Mouse (Mus musculus): ENCODE results near the gene Gm10401.

The Gm10401 gene

DNA sequence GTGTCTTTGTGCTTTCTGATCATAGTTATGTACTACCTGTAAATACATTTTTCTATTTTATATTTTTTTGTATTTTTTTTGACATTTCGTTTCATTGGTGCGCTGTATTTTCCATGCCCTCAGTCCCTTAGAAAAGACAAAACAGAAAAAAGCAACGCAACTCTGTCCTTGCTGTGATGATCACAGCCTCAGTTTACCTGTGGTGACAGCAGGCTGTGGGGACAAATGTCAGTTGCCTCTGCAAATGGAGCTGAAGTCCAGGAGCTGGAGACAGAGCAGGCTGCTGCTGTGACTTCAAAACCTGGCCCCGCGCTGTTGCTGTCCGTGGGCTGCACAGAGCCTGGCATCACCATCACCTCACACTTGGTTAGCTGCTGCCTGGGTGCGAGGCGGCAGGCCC lies at the start of gene Gm10401:
TSS of gene Gm10401 (minus strand) at position 101 of the 400 bp plus-strand sequence.
- DNase-seq (ENCODE audit: low read depth, low spot score), result no peak

- DNase-seq (ENCODE audit: low read depth, low spot score), result no peak
Measured at GRCm38 (mm10) chr5:115147388-115147787, 49.3 kb upstream of the Gm10401 start.

GRCm38 (mm10) chr5:115146747-115147130 lies 48.6 kb upstream of the Gm10401 start:
- no peak for DNase-seq (ENCODE audit: low read depth, low spot score)

DNA sequence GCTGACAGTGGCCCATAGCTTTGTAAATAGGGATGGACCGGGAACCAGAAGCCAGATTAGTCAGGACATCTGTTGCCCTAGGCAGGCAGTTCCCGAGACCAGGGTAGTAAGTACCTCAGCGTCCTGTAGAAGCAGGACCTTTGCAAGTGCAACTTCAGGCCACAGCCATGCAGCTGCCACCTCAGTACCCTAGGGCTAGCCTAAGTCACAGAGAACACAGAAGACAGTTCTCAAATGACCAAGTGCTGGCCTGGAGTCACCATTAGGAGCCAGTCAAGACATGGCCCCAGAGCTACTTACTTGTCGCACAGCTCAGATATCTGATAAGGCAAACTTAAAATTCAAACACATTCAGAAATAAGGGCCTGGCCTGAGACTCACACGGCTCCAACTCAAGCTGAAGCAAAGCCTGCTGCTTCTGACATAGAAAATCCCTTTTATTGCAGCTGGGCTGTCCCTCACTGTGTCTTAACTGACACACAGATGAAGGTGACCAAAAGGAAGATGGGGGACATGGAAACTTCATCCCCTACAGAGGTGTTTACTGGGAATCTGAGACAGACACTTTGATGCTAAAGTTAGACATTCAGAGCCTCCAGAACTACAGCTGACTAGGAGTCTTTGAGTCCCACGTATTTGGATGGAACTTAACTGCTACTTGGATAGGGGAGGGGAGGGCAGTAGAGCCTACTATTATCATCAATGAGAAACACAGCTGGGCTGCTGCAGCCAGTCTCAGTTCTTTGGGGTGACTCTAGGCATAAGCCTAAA lies 48.1 kb upstream of the Gm10401 start:
- no peak for DNase-seq (ENCODE audit: low read depth, low spot score)

GRCm38 (mm10) chr5:115145253-115145968 lies 47.3 kb upstream of the Gm10401 start:
- no peak for DNase-seq (ENCODE audit: low read depth, low spot score)

GRCm38 (mm10) chr5:115144471-115144870 lies 46.4 kb upstream of the Gm10401 start:
- no peak for DNase-seq (ENCODE audit: low read depth, low spot score)

GRCm38 (mm10) chr5:115143552-115143951 lies 45.5 kb upstream of the Gm10401 start:
- no peak for DNase-seq (ENCODE audit: low read depth, low spot score)

DNA sequence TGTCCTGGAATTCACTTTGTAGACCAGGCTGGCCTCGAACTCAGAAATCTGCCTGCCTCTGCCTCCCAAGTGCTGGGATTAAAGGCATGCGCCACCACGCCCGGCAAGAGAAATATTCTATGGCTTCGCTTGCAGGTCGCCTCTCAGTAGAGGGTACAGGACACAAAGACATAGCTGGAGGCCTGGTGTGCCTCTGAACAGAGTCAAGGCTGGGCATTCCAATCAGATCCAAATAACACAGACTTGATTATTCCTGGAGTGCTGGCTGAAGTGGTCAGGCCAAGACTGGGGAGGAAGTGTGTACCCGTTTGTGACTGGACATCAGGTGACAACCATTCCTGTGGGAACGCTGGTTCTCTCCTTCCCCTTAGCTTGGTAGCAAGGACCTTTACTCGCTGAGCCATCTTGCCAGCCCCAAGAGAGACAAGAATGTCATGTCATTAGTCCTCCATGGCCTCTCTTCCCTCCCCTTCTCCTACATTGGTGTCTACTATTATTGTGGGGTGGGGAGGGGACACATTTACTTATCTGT lies 44.1 kb upstream of the Gm10401 start:
- no peak for DNase-seq (ENCODE audit: low read depth, low spot score)

GRCm38 (mm10) chr5:115140726-115141125 lies 42.6 kb upstream of the Gm10401 start:
- DNase-seq (ENCODE audit: low read depth, low spot score), result no peak

- DNase-seq (ENCODE audit: low read depth, low spot score), result no peak
Measured at GRCm38 (mm10) chr5:115139124-115139523, 41.0 kb upstream of the Gm10401 start.

DNA sequence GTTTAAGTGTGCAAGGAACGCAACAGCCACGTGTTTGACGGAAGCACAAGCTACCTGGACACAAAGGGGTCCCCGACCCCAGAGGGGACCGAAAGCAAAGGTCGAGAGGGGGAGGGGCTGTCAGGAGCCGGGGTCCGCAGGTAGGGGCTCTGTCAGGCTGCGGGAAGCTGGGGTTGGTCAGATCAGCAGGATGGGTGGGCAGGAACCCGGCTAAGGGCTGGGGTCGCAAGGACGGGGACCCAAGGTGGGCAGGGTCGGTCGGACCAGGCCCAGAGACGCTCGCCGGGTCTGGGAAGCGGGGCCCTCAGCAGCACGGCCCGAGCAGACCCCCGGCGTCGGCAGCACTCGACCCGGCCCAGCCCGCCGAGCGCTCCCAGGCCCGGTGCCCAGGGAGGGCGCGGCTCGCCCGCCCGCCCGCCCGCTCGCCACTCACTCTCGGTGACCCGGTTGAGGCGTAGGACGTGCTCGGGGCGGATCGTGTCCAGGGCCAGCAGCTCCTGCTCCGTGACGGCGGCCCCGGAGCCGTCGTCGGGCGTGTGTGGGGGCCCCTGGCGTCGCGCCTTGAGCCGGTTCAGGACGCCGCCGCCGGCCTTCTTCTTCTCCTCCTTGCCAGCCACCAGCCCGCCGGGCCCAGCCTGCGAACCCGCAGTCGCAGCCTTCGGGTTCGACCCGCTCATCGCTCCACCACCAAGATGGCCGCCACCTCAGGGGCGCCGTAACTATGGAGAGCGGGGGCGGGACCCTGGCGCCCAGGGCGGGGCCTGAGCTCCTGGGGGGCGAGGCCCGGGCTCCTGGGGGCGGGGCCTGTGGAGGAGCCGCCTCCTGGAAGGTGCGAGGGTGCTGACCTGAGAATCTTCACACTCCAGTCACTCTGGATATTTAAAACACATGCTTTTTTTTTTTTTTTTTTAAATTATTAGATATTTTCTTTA lies 36.4 kb upstream of the Gm10401 start, which contains the start of gene Unc119b:
TSS of gene Unc119b (minus strand) at position 742 of the 932 bp plus-strand sequence.
- peak; percentile 77 for DNase-seq (ENCODE audit: low read depth, low spot score)

GRCm38 (mm10) chr5:115133358-115134066 lies 35.4 kb upstream of the Gm10401 start:
- no peak for DNase-seq (ENCODE audit: low read depth, low spot score)

DNA sequence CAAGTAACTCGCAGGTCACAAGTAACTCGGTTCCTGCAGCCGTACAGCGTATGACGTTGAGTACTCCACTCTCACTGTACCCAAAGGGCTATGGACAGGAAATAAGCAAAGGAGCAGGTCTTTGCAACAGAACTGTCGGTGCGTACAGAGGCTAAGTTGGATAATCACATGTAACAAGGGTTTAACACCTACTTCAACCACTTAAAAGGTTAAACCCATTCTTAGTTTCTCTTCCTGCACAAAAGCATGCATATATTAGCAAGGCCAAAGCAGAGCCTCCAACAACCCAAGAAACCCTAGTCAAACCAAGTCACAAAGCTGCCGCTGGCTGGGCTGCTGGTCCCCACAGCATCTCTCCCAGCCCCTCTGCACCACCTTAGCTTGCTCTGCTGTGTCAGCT lies 34.4 kb upstream of the Gm10401 start:
- DNase-seq (ENCODE audit: low read depth, low spot score), result no peak

GRCm38 (mm10) chr5:115129328-115129727 lies 31.2 kb upstream of the Gm10401 start:
- DNase-seq (ENCODE audit: low read depth, low spot score), result no peak

GRCm38 (mm10) chr5:115127421-115128179 lies 29.5 kb upstream of the Gm10401 start:
- no peak for DNase-seq (ENCODE audit: low read depth, low spot score)

GRCm38 (mm10) chr5:115126578-115127312 lies 28.6 kb upstream of the Gm10401 start:
- DNase-seq (ENCODE audit: low read depth, low spot score), result no peak

DNA sequence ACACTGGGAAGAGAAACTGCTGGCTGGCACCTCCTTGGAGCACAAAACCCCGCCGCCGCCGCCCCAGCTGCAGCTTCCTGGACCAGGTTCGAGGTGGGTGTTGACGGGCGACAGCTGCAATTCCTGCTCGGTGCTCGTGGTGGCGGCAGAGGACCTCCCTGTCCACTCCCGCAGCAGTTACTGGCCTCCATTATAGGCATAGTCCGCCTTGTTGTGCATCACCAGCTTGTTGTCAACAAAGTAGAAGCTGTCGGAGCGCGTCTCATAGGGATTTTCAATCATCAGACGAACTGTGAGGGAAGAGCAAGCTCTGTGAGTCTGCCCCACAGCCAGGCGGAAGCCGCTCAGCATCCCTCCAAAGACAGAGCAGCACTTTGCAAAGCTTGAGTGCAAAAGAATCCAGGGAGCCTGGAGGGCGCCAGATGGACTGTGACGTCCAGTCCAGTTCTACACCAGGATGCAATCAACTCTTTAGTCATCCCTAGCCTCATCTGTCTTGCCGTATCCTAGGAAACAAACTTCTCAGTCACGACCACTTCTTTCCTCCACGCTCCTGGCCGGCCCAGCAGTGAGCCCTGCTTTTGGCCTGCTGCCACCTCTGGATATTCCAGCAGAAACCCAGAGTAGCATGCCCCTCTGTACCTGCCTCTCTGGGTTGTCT lies 27.2 kb upstream of the Gm10401 start:
- peak; percentile 21 for DNase-seq (ENCODE audit: low read depth, low spot score)

DNA sequence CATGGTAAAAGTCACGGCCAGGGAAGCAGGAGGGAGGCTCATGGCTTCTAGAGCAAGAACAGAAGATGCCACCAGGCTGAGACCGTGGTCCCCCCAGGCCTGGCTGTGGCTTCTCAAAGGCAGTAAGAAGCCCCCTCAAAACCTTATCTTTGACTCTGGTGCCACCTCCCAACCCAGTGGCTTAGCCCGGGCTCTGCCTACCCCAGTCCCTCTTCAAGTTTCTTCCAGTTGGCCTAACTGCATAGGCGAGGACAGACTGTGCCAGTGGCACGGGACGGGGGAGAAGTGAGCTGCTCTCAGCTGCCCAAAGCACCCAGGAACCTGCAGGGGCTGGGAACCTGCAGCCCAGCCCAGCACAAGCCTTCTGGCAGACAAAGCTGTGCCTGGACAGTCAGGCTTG lies 26.6 kb upstream of the Gm10401 start:
- no peak for DNase-seq (ENCODE audit: low read depth, low spot score)

GRCm38 (mm10) chr5:115120978-115121377 lies 22.9 kb upstream of the Gm10401 start:
- no peak for DNase-seq (ENCODE audit: low read depth, low spot score)

All from c-Kit-negative CD71-positive TER-119-positive erythroid progenitor cells, embryonic 14.5 days (primary cell).